Mouse (Mus musculus) left cerebral cortex, postnatal 36 days (tissue): ENCODE results near the gene Cdkn2d. TPM values are rescaled to one million over a fixed set of nuclear protein-coding genes. Genes with fewer than 3 reads are reported as not detected.

Source experiments
- DNase-seq, 2 experiments: peaks; one replicate each; pipeline ENCODE4 v3.0.0; 2021 to 2022; ENCODE audit warnings: low spot score in 2 of 2, mixed read lengths in 1 of 2
- intact Hi-C: fragments of 180-260 bp; cut with DNase I; formaldehyde crosslinking; loops from one replicate; pipeline ENCODE4 v1.15.1; 2025
- total RNA-seq, 2 experiments: library from RNA; stranded (reverse); gene quantifications; 2 replicates each; pipeline ENCODE4 v1.2.3; 2021

Gene Cdkn2d
- total RNA-seq, 2 experiments from 2014 or later, result 52.7 to 58.8 TPM

DNA sequence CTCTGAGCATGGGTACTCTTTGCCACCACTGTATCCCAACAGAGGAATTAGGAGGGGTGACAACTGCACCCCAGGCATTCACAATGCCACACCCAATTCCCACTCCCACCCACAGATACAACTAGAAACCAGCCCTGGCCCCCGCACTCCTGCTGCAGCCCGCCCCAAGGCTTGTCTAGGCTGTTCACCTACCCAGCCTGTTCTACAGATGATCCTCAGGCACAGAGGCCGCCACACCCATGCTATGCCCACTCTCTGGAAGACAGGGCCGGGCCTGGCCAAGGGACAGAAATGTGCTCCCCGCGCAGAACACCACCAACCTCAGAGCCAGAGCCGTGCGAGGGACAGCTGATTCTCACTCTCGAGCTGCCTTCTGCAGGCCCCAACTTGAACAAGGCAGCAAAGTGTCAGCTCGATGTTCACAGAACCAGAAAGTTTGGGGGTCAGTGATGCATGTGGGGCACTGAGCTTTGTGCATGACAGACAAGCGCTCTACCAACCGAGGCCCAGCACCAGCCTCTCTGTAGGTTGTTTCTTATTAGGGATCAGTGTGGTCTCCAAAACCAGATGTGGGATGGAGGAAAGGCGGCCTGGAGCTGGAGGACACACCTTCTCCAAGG, 40.0 kb downstream of the Cdkn2d start:
- intact Hi-C loops, result no loop called here
- no peak for DNase-seq

- DNase-seq, result no peak
- intact Hi-C loops, result no loop called here
These were observed 40.7 kb downstream of the Cdkn2d start for GRCm38 (mm10) chr9:21250509-21250908.

- intact Hi-C loops, result no loop called here
- no peak for DNase-seq
These were observed 41.3 kb downstream of the Cdkn2d start for GRCm38 (mm10) chr9:21249629-21250508.

- no peak for DNase-seq
- intact Hi-C loops, result no loop called here
These were observed 42.9 kb downstream of the Cdkn2d start, which contains the start of gene S1pr5 for GRCm38 (mm10) chr9:21248326-21248725. Gene S1pr5 (minus strand): TSS chr9:21248443.

DNA sequence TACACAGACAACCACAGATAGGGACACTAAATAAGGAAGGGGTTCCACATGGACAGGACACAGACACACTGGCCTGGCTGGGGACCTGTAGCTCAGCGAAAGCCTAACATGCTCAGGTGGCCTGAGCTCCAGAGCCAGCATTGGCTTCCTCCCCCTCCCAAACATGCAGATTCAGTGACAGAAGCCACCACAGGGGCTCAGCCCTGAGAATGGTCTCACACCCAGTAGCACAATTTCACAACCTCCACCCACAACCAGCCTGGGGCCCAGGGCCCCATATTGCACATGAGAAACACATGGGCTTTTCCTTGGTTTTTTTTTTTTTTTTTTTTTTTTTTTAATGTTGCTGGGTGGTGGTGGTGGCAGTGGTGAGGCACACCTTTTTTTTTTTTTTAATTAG, 44.9 kb downstream of the Cdkn2d start:
- intact Hi-C loops, result no loop called here

DNA sequence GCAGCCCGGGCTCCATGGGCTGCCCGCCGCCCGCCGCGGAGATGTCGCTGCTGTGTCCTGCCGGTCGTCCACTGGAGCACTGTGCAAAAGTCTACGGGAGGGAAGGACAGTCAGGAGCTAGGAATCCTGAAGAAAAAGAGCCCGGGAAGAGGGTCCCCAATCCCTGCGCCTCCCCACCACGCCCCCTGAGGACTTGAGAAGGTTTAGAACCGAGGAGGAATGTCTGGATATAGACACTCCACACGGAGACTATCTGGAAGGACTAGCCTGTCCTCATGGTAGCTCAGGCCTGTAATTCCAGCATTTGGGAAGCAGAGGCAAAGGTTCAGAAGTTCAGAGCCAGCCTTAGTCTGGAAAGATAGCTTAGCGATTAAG, 46.1 kb downstream of the Cdkn2d start:
- intact Hi-C loops, result no loop called here
- no peak for DNase-seq

More for the DNA sequence above, 44.9 kb downstream of the Cdkn2d start:
- DNase-seq, result no peak

DNA sequence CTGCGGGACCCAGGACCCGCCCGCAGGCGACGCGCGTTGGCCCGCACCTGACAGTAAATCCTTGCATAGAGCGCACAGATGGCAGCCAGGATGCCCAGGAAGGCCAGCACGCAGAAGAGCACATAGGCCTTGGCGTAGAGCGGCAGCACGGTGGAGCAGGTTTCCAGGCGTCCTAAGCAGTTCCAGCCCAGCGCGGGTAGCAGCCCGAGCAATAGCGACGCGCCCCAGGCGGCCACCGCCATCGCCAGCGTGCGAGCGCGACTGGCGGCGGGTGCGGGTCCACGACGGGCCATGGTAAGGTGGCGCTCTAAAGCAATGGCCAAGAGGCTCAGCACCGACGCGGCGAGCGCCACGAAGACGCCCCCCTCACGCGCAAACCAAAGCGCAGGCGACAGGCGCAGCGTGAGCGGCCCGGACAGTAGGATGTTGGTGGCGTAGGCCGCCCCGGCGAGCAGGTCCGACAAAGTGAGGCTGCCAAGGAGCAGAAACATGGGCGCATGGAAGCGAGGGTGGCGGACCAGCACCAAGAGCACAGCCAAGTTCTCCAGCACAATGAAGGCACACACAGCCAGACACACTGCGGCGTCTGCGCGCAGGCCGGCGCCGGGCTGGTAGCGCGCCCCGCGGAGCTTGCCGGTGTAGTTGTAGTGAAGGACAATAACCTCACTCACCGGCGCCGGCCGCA, 46.6 kb downstream of the Cdkn2d start:
- intact Hi-C loops, result no loop called here
- DNase-seq, result peak; percentile 44 to 71

DNA sequence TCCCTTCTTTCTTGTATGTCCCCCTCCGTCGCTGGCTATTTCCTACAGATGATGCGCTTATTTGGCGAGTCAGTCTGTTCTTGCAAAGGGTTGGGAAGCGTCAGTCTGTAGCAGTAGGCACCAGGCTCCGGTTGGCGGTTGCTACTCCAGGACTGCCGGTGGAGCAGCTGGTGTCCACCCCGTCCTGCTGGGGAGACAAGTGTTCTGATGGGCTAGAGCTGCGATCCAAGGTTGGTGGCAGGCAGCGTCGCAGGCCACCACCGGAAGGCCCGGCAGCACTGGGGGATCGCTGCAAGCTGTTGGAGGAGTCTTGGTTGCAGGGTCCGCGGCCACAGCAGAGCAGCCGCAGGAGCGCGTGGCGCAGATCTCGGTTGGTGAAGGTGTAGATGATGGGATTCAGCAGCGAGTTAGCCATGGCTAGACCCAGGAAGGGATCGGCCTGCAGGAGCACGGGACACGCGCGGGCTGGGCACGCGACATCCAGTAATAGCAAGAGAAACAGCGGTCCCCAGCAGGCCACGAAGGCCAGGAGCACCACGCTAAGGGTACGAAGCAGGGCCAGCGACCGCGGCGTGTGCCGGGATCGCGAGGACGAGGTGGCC, 47.3 kb downstream of the Cdkn2d start:
- DNase-seq, result peak in 1 of 2 experiments; percentile 44
- intact Hi-C loops, result no loop called here

- intact Hi-C loops, result no loop called here
- DNase-seq, result peak; percentile 69 to 75
These were observed 49.9 kb downstream of the Cdkn2d start for GRCm38 (mm10) chr9:21241343-21241742.

- DNase-seq, result no peak
- intact Hi-C loops, result loop anchor here (2.0 kb wide), 1 partner anchor 25 kb away; the partner anchor contains the start of gene Atg4d
These were observed 51.8 kb downstream of the Cdkn2d start for GRCm38 (mm10) chr9:21239465-21239848.

GRCm38 (mm10) chr9:21238733-21239464, 52.3 kb downstream of the Cdkn2d start, which contains the start of gene Keap1:
Gene Keap1 (minus strand): TSS chr9:21239361.
- intact Hi-C loops, result loop anchor here (2.0 kb wide), 1 partner anchor 26 kb away; the partner anchor contains the start of gene Atg4d
- DNase-seq, result peak; percentile 77 to 83

Other genes with a start within 250 kb of the Cdkn2d start
- gene Zglp1, start 224.3 kb downstream of the Cdkn2d start, total RNA-seq, result not detected
- gene Gm49373, start 218.3 kb downstream of the Cdkn2d start, total RNA-seq, result 1 to 10 TPM; 1.5 to 1.6 TPM
- 10 to 100 TPM; 59.0 to 70.8 TPM for gene Fdx1l, start 217.8 kb downstream of the Cdkn2d start, total RNA-seq
- 1 to 10 TPM; 2.1 to 3.5 TPM for gene Gm38431, start 199.4 kb downstream of the Cdkn2d start, total RNA-seq
- 10 to 100 TPM; 26.1 to 29.0 TPM for gene Raver1, start 199.4 kb downstream of the Cdkn2d start, total RNA-seq
- 10 to 100 TPM in 1 of 2 experiments, 1 to 10 TPM in 1; 9.1 to 15.3 TPM for gene Tyk2, start 160.2 kb downstream of the Cdkn2d start, total RNA-seq
- gene Cdc37, start 141.4 kb downstream of the Cdkn2d start, total RNA-seq, result 100 to 1,000 TPM; 139 to 155 TPM
- 10 to 100 TPM; 94.8 to 98.7 TPM for gene Pde4a, start 125.7 kb downstream of the Cdkn2d start, total RNA-seq
- gene Keap1, start 52.0 kb downstream of the Cdkn2d start, total RNA-seq, result 10 to 100 TPM; 52.7 to 60.8 TPM
- gene S1pr5, start 43.0 kb downstream of the Cdkn2d start, total RNA-seq, result 10 to 100 TPM in 1 of 2 experiments, 1 to 10 TPM in 1; 6.6 to 14.2 TPM
- gene Atg4d, start 26.1 kb downstream of the Cdkn2d start, total RNA-seq, result 10 to 100 TPM; 47.1 to 48.8 TPM
- gene Kri1, start 3.4 kb downstream of the Cdkn2d start, total RNA-seq, result 10 to 100 TPM; 32.6 to 44.4 TPM
- gene Ap1m2, start 20.9 kb upstream of the Cdkn2d start, total RNA-seq, result 1 to 10 TPM in 1 of 2 experiments, under 1 TPM in 1; 0.72 to 1.6 TPM
- 10 to 100 TPM; 43.0 to 52.5 TPM for gene Slc44a2, start 29.3 kb upstream of the Cdkn2d start, total RNA-seq
- gene Ilf3, start 76.5 kb upstream of the Cdkn2d start, total RNA-seq, result 10 to 100 TPM; 75.5 to 75.9 TPM
- 10 to 100 TPM; 19.1 to 31.3 TPM for gene Qtrt1, start 120.4 kb upstream of the Cdkn2d start, total RNA-seq
- gene Dnm2, start 133.5 kb upstream of the Cdkn2d start, total RNA-seq, result 10 to 100 TPM; 48.1 to 71.8 TPM
- gene Tmed1, start 218.8 kb upstream of the Cdkn2d start, total RNA-seq, result 10 to 100 TPM; 14.2 to 16.7 TPM
- gene AB124611, start 234.8 kb upstream of the Cdkn2d start, total RNA-seq, result under 1 TPM in 1 of 2 experiments, not detected in 1; 0.34 TPM